Mouse (Mus musculus) testis, adult 2 months (tissue): ENCODE data around the gene Col11a2.

Source experiments
- CTCF ChIP-seq: fragments of 200-500 bp; IDR thresholded peaks from 2 replicates; pipeline ENCODE4 v1.5.1; 2012; ENCODE audit warnings: low read depth, mild to moderate bottlenecking, inconsistent platforms, low read length, moderate library complexity; ENCODE audit not compliant: control insufficient read depth, insufficient read depth, insufficient replicate concordance
- POLR2A ChIP-seq: fragments of 200-500 bp; IDR thresholded peaks from 2 replicates; pipeline ENCODE4 v1.6.1; 2012; ENCODE audit warnings: low read depth, mild to moderate bottlenecking, inconsistent platforms, low read length, moderate library complexity; ENCODE audit not compliant: control insufficient read depth

- TF ChIP-seq CTCF (no peak), POLR2A (no peak)
These were observed 68.1 kb downstream of the Col11a2 start for GRCm38 (mm10) chr17:34107109-34107867.
